Mouse (Mus musculus) stomach, embryonic 15.5 days (tissue): ENCODE measurements around the gene Ddx47. TPM values are rescaled to one million over a fixed set of nuclear protein-coding genes. Genes with fewer than 3 reads are reported as not detected.
A peak's percentile ranks its signal among the peaks of the same experiment; 100 is the strongest.

ENCODE experiments used
- ATAC-seq: fragments of 200-750 bp; cut with Nextera tagmentation; 2 replicates; pipeline ENCODE4 v1.8.0; 2017; ENCODE audit warnings: low read depth, moderate number of reproducible peaks, moderate TSS enrichment; ENCODE audit not compliant: insufficient read depth, low FRiP score
- H3K27ac ChIP-seq: fragments of 300-500 bp; sonication (generic); 2 replicates; pipeline ENCODE4 v1.5.1; 2015; ENCODE audit warnings: mild to moderate bottlenecking, inconsistent platforms
- H3K27me3 ChIP-seq: fragments of 300-500 bp; sonication (generic); replicated peaks from 2 replicates; pipeline ENCODE4 v1.6.1; 2015; ENCODE audit warnings: inconsistent platforms
- H3K36me3 ChIP-seq: fragments of 300-500 bp; sonication (generic); 2 replicates; pipeline ENCODE4 v1.6.1; 2015; ENCODE audit warnings: inconsistent platforms
- H3K4me1 ChIP-seq: fragments of 300-500 bp; sonication (generic); 2 replicates; pipeline ENCODE4 v1.6.1; 2015; ENCODE audit warnings: inconsistent platforms
- H3K4me2 ChIP-seq: fragments of 300-500 bp; sonication (generic); 2 replicates; pipeline ENCODE4 v1.6.1; 2015; ENCODE audit warnings: mild to moderate bottlenecking, inconsistent platforms
- H3K4me3 ChIP-seq: fragments of 300-500 bp; sonication (generic); replicated peaks from 2 replicates; pipeline ENCODE4 v1.5.1; 2015; ENCODE audit warnings: inconsistent platforms
- H3K9ac ChIP-seq: fragments of 300-500 bp; sonication (generic); 2 replicates; pipeline ENCODE4 v1.6.1; 2015; ENCODE audit warnings: inconsistent platforms
- H3K9me3 ChIP-seq: fragments of 300-500 bp; sonication (generic); 2 replicates; pipeline ENCODE4 v1.6.1; 2016; ENCODE audit warnings: inconsistent platforms
- WGBS: fragments of 180-500 bp; shearing (Covaris S2); methylation state at CpG from one replicate; pipeline ENCODE4 v1.1.7; 2015; 5-methylcytosine and 5-hydroxymethylcytosine counted together
- polyA plus RNA-seq: library from polyadenylated mRNA; unstranded; fragments of >200 nt; fragmentation: Nextera tagmentation; extraction: Ambion mirVana; gene quantifications from 2 replicates; pipeline ENCODE4 v1.2.1, GENCODE M21; 2015

Ddx47 gene
- polyA plus RNA-seq, 1 experiment from 2014 or later, result 98.2 TPM

DNA sequence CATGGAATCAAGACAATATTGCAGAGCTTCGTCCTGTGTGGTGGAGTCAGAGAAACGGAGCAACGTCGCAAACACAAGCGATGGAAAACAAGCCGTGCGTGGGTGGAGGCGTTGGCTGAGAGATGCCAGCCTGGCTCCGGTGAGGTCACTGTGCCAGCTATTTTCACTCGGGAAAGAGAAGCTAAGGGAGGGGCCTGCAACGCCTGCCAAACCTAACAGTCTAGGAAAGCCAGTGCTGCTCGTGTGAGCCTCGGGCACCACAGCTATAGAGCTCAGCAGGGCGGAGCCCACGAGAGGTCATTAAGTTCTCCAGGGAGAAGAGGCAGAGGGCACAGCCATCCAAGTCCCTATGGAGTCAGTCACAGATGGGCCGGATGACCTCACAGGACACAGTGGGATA lies 37.5 kb downstream of the Ddx47 start:
- Histone ChIP-seq H3K27me3 (no peaks in the 10 kb centered on the region), H3K4me1 (no peaks in the 10 kb centered on the region), H3K9me3 (no peaks in the 10 kb centered on the region), H3K4me2 (no peak overlapping the region), H3K4me3 (no peak overlapping the region), H3K9ac (no peak overlapping the region), H3K36me3 (no peaks in the 10 kb centered on the region), H3K27ac (no peak overlapping the region)
- no peak for ATAC-seq
- 75% methylated on average over 16 of the region's 16 CpGs for WGBS

GRCm38 (mm10) chr6:135053789-135054188 lies 42.4 kb downstream of the Ddx47 start:
- WGBS, result 67% methylated on average over 3 of the region's 3 CpGs
- ATAC-seq, result no peak; the same call in 1 of the 2 replicates
- Histone ChIP-seq H3K9ac (no peak overlapping the region), H3K27me3 (no peaks in the 10 kb centered on the region), H3K4me3 (no peak overlapping the region), H3K4me2 (no peak overlapping the region), H3K9me3 (no peaks in the 10 kb centered on the region), H3K36me3 (no peaks in the 10 kb centered on the region), H3K4me1 (no peaks in the 10 kb centered on the region), H3K27ac (no peak overlapping the region)

- 28% methylated on average over 4 of the region's 4 CpGs for WGBS
- H3K4me2 ChIP-seq, result no peak overlapping the region
- no peaks in the 10 kb centered on the region for H3K27me3 ChIP-seq
- no peak overlapping the region for H3K27ac ChIP-seq
- H3K4me1 ChIP-seq, result no peaks in the 10 kb centered on the region
- no peaks in the 10 kb centered on the region for H3K9me3 ChIP-seq
- no peak for ATAC-seq
- H3K4me3 ChIP-seq, result no peak overlapping the region
- H3K36me3 ChIP-seq, result no peaks in the 10 kb centered on the region
- no peak overlapping the region for H3K9ac ChIP-seq
Measured at GRCm38 (mm10) chr6:135055882-135056281, 44.5 kb downstream of the Ddx47 start.

- Histone ChIP-seq H3K4me1 (peaks cover 4% of the 10 kb centered on the region; the same call in 1 of the 2 replicates), H3K27ac (no peak overlapping the region), H3K9me3 (no peaks in the 10 kb centered on the region), H3K4me2 (no peak overlapping the region), H3K4me3 (no peak overlapping the region), H3K36me3 (no peaks in the 10 kb centered on the region), H3K9ac (no peak overlapping the region), H3K27me3 (no peaks in the 10 kb centered on the region)
- WGBS, result 88% methylated on average over 4 of the region's 4 CpGs
- ATAC-seq, result no peak
Measured at GRCm38 (mm10) chr6:135060728-135061127, 49.3 kb downstream of the Ddx47 start.

DNA sequence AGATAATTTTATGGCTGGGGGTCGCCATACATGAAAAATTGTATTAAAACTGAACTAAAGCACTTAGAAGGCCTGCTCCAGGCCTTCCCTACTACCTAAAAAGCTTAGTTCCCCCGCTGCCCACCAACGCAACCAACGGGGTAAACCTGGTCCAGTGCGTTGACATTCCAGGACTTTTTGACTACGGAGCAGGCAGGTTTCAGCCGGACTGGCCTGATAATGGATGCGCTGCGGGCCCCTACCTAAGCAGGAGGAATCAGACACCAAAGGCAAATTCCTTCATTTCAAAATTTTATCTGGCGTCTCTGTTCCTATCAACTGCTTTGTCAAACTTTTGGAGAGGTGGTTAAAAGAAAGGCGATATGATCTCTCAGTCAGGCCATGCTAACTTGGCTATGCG lies 53.2 kb downstream of the Ddx47 start:
- no peaks in the 10 kb centered on the region for H3K36me3 ChIP-seq
- H3K9ac ChIP-seq, result no peak overlapping the region
- WGBS, result 70% methylated on average over 12 of the region's 12 CpGs
- no peaks in the 10 kb centered on the region for H3K9me3 ChIP-seq
- H3K27ac ChIP-seq, result no peak overlapping the region
- peaks cover 12% of the 10 kb centered on the region for H3K4me1 ChIP-seq
- no peak for ATAC-seq
- H3K4me3 ChIP-seq, result no peak overlapping the region
- H3K27me3 ChIP-seq, result no peaks in the 10 kb centered on the region
- H3K4me2 ChIP-seq, result peak overlapping the region; percentile 70

DNA sequence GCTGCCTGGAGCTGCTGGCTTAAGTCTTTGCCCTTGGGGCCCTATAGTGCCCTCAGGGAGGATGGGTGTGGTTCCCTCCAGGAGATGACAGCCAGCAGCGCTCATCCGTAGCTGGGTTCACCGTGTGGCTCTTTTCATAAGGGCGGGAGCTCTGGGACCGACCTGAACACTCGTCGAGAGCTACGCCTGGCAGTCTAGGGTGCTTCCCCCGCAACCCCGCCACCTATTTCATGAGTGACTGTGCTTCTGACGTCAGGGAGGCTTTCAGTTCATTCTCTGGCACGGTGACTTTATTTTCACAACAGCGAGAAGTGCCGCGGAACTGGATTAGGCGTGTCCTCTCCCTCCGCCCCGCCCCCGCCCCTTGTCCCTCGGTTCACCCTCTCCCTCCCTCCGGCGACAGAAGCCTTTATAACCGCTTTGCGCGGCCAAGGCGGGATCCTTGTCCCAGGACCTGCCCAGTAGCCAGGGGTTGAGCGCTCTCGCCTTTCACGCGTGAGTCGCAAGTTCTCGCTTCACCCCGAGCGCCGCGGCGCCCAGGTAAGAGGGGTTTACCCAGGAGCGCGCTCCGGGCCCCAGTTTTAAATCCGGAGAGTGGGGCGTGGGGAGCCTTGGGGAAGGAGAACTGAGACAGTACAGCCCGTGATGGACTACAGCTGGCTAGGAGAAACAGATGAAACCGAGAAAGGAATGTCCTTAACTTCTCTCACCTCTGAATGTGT lies 54.0 kb downstream of the Ddx47 start, which contains the start of gene Gprc5a:
Gene Gprc5a, plus strand, starts transcription at position 416 of the 722 bp plus-strand sequence.
- WGBS, result under 1% methylated on average over 44 of the region's 44 CpGs
- ATAC-seq, result peak; percentile 83

GRCm38 (mm10) chr6:135066795-135067445 lies 55.5 kb downstream of the Ddx47 start:
- no peak overlapping the region for H3K27ac ChIP-seq
- ATAC-seq, result no peak
- H3K4me3 ChIP-seq, result peak overlapping the region; percentile 48
- H3K4me1 ChIP-seq, result peaks cover 12% of the 10 kb centered on the region
- H3K9ac ChIP-seq, result no peak overlapping the region
- no peaks in the 10 kb centered on the region for H3K36me3 ChIP-seq
- peak overlapping the region; percentile 70 for H3K4me2 ChIP-seq
- H3K9me3 ChIP-seq, result no peaks in the 10 kb centered on the region
- H3K27me3 ChIP-seq, result no peaks in the 10 kb centered on the region
- WGBS, result 42% methylated on average over 6 of the region's 6 CpGs

More for the DNA sequence above, 54.0 kb downstream of the Ddx47 start, which contains the start of gene Gprc5a:
- peaks cover 12% of the 10 kb centered on the region for H3K4me1 ChIP-seq
- peak within 1 kb of the TSS; percentile 30; the same call in 1 of the 2 replicates for H3K9ac ChIP-seq
- H3K36me3 ChIP-seq, result no peaks in the 10 kb centered on the region
- H3K9me3 ChIP-seq, result no peaks in the 10 kb centered on the region
- H3K27ac ChIP-seq, result peak within 1 kb of the TSS; percentile 49
- peak within 1 kb of the TSS; percentile 70 for H3K4me2 ChIP-seq
- H3K27me3 ChIP-seq, result no peaks in the 10 kb centered on the region
- H3K4me3 ChIP-seq, result peak within 1 kb of the TSS; percentile 48

- Histone ChIP-seq H3K4me3 (no peak overlapping the region), H3K9me3 (no peaks in the 10 kb centered on the region), H3K36me3 (no peaks in the 10 kb centered on the region), H3K27ac (no peak overlapping the region), H3K4me1 (peaks cover 12% of the 10 kb centered on the region), H3K9ac (no peak overlapping the region), H3K27me3 (no peaks in the 10 kb centered on the region), H3K4me2 (no peak overlapping the region)
- no peak for ATAC-seq
- WGBS, result 63% methylated on average over 5 of the region's 5 CpGs
Measured at GRCm38 (mm10) chr6:135068221-135068620, 56.8 kb downstream of the Ddx47 start.

- Histone ChIP-seq H3K4me1 (peaks cover 12% of the 10 kb centered on the region), H3K4me2 (no peak overlapping the region), H3K4me3 (no peak overlapping the region), H3K9me3 (no peaks in the 10 kb centered on the region), H3K9ac (no peak overlapping the region), H3K27ac (no peak overlapping the region), H3K36me3 (no peaks in the 10 kb centered on the region), H3K27me3 (no peaks in the 10 kb centered on the region)
- ATAC-seq, result no peak
- 56% methylated on average over 6 of the region's 6 CpGs for WGBS
Measured at GRCm38 (mm10) chr6:135069856-135070255, 58.4 kb downstream of the Ddx47 start.

DNA sequence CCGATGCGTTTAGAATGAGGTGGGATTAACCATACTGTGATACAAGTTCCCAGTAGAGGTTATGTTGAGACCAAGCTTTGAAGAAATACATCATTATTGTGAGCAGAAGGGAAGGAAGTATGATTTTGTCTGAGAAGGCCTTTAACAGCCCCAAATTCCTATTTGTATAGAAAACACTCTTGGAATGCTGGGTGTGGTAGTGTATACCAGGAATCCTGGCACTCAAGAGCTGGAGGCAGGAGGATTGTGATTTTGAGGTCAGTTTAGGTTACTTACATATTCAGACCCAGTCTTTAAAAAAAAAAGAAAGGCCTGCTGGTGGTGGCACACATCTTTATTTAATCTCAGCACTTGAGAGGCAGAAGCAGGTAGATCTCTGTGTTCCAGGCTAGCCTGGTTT lies 58.9 kb downstream of the Ddx47 start:
- ATAC-seq, result no peak
- H3K4me1 ChIP-seq, result peaks cover 8% of the 10 kb centered on the region; the same call in 1 of the 2 replicates
- 57% methylated on average over 2 of the region's 2 CpGs for WGBS
- no peaks in the 10 kb centered on the region for H3K9me3 ChIP-seq
- H3K27ac ChIP-seq, result no peak overlapping the region
- no peaks in the 10 kb centered on the region for H3K27me3 ChIP-seq
- no peaks in the 10 kb centered on the region for H3K36me3 ChIP-seq
- H3K9ac ChIP-seq, result no peak overlapping the region
- no peak overlapping the region for H3K4me3 ChIP-seq
- H3K4me2 ChIP-seq, result no peak overlapping the region
